Mouse (Mus musculus): Measurements from ENCODE around the gene Tmem268. TPM values are rescaled to one million over a fixed set of nuclear protein-coding genes. Genes with fewer than 3 reads are reported as not detected.

Gene Tmem268
- 11.2 and 15.2 TPM in 2 replicates for polyA plus RNA-seq (2012; rRNA removed)

- peaks cover 14% of the 10 kb centered on the region for H3K4me1 ChIP-seq (ENCODE audit: control insufficient read depth, insufficient read depth, low read length)
- TF ChIP-seq CTCF (IDR thresholded peaks at IDR 0.05; ENCODE audit: insufficient read depth, low read length), result no peak
- peak; percentile 46; the same call in 1 of the 2 replicates for TF ChIP-seq POLR2A (IDR thresholded peaks at IDR 0.05; ENCODE audit: borderline replicate concordance, extremely low read depth, low read depth, low read length)
- peak; percentile 79 for DNase-seq
- peak within 1 kb of the TSS; percentile 82 for H3K4me3 ChIP-seq (replicated peaks; ENCODE audit: extremely low read depth, low read depth, low read length)
- WGBS, result under 1% methylated on average over 79 of the region's 81 CpGs
These were observed at the start of gene Tmem268 for GRCm38 (mm10) chr4:63558407-63559081. Gene Tmem268 (plus strand): TSS chr4:63558781.

- Histone ChIP-seq H3K4me3 (replicated peaks; ENCODE audit: extremely low read depth, low read depth, low read length) (no peak overlapping the region), H3K4me1 (ENCODE audit: control insufficient read depth, insufficient read depth, low read length) (no peaks in the 10 kb centered on the region)
- TF ChIP-seq POLR2A (IDR thresholded peaks at IDR 0.05; ENCODE audit: borderline replicate concordance, extremely low read depth, low read depth, low read length), result no peak
- TF ChIP-seq CTCF (IDR thresholded peaks at IDR 0.05; ENCODE audit: insufficient read depth, low read length), result no peak
- WGBS, result 84% methylated on average over 2 of the region's 2 CpGs
- no peak for DNase-seq
These were observed 45.7 kb upstream of the Tmem268 start for GRCm38 (mm10) chr4:63512921-63513320.

GRCm38 (mm10) chr4:63514454-63514984 is 44.1 kb upstream of the Tmem268 start:
- no peak overlapping the region for H3K4me3 ChIP-seq (replicated peaks; ENCODE audit: extremely low read depth, low read depth, low read length)
- DNase-seq, result no peak
- no peaks in the 10 kb centered on the region for H3K4me1 ChIP-seq (ENCODE audit: control insufficient read depth, insufficient read depth, low read length)
- TF ChIP-seq POLR2A (IDR thresholded peaks at IDR 0.05; ENCODE audit: borderline replicate concordance, extremely low read depth, low read depth, low read length), result no peak
- no peak for TF ChIP-seq CTCF (IDR thresholded peaks at IDR 0.05; ENCODE audit: insufficient read depth, low read length)
- 52% methylated on average over 4 of the region's 4 CpGs for WGBS

GRCm38 (mm10) chr4:63515021-63515420 is 43.6 kb upstream of the Tmem268 start:
- 62% methylated on average over 5 of the region's 5 CpGs for WGBS
- TF ChIP-seq CTCF (IDR thresholded peaks at IDR 0.05; ENCODE audit: insufficient read depth, low read length) (no peak), POLR2A (IDR thresholded peaks at IDR 0.05; ENCODE audit: borderline replicate concordance, extremely low read depth, low read depth, low read length) (no peak)
- H3K4me3 ChIP-seq (replicated peaks; ENCODE audit: extremely low read depth, low read depth, low read length), result no peak overlapping the region
- no peaks in the 10 kb centered on the region for H3K4me1 ChIP-seq (ENCODE audit: control insufficient read depth, insufficient read depth, low read length)
- DNase-seq, result no peak

- Histone ChIP-seq H3K4me1 (ENCODE audit: control insufficient read depth, insufficient read depth, low read length) (no peaks in the 10 kb centered on the region), H3K4me3 (replicated peaks; ENCODE audit: extremely low read depth, low read depth, low read length) (no peak overlapping the region)
- no peak for TF ChIP-seq CTCF (IDR thresholded peaks at IDR 0.05; ENCODE audit: insufficient read depth, low read length)
- no peak for TF ChIP-seq POLR2A (IDR thresholded peaks at IDR 0.05; ENCODE audit: borderline replicate concordance, extremely low read depth, low read depth, low read length)
- WGBS, result 87% methylated on average over 2 of the region's 2 CpGs
- no peak for DNase-seq
These were observed 36.7 kb upstream of the Tmem268 start for GRCm38 (mm10) chr4:63521813-63522419.

- TF ChIP-seq POLR2A (IDR thresholded peaks at IDR 0.05; ENCODE audit: borderline replicate concordance, extremely low read depth, low read depth, low read length) (no peak), CTCF (IDR thresholded peaks at IDR 0.05; ENCODE audit: insufficient read depth, low read length) (no peak)
- DNase-seq, result no peak
- no peaks in the 10 kb centered on the region for H3K4me1 ChIP-seq (ENCODE audit: control insufficient read depth, insufficient read depth, low read length)
- 81% methylated on average over 8 of the region's 8 CpGs for WGBS
- no peak overlapping the region for H3K4me3 ChIP-seq (replicated peaks; ENCODE audit: extremely low read depth, low read depth, low read length)
These were observed 33.1 kb upstream of the Tmem268 start for GRCm38 (mm10) chr4:63525514-63525913.

- no peak for DNase-seq
- WGBS, result 72% methylated on average over 6 of the region's 6 CpGs
- TF ChIP-seq CTCF (IDR thresholded peaks at IDR 0.05; ENCODE audit: insufficient read depth, low read length), result no peak
- TF ChIP-seq POLR2A (IDR thresholded peaks at IDR 0.05; ENCODE audit: borderline replicate concordance, extremely low read depth, low read depth, low read length), result no peak
- no peaks in the 10 kb centered on the region for H3K4me1 ChIP-seq (ENCODE audit: control insufficient read depth, insufficient read depth, low read length)
- no peak overlapping the region for H3K4me3 ChIP-seq (replicated peaks; ENCODE audit: extremely low read depth, low read depth, low read length)
These were observed 29.6 kb upstream of the Tmem268 start for GRCm38 (mm10) chr4:63528946-63529345.

- Histone ChIP-seq H3K4me3 (replicated peaks; ENCODE audit: extremely low read depth, low read depth, low read length) (no peak overlapping the region), H3K4me1 (ENCODE audit: control insufficient read depth, insufficient read depth, low read length) (no peaks in the 10 kb centered on the region)
- no peak for DNase-seq
- 61% methylated on average over 7 of the region's 7 CpGs for WGBS
- TF ChIP-seq POLR2A (IDR thresholded peaks at IDR 0.05; ENCODE audit: borderline replicate concordance, extremely low read depth, low read depth, low read length), result no peak
These were observed 28.2 kb upstream of the Tmem268 start for GRCm38 (mm10) chr4:63530409-63530808.

GRCm38 (mm10) chr4:63537602-63538001 is 21.0 kb upstream of the Tmem268 start:
- DNase-seq, result no peak
- Histone ChIP-seq H3K4me1 (ENCODE audit: control insufficient read depth, insufficient read depth, low read length) (no peaks in the 10 kb centered on the region), H3K4me3 (replicated peaks; ENCODE audit: extremely low read depth, low read depth, low read length) (no peak overlapping the region)
- WGBS, result 78% methylated on average over 4 of the region's 4 CpGs
- no peak for TF ChIP-seq CTCF (IDR thresholded peaks at IDR 0.05; ENCODE audit: insufficient read depth, low read length)
- no peak for TF ChIP-seq POLR2A (IDR thresholded peaks at IDR 0.05; ENCODE audit: borderline replicate concordance, extremely low read depth, low read depth, low read length)

GRCm38 (mm10) chr4:63542209-63542608 is 16.4 kb upstream of the Tmem268 start:
- DNase-seq, result no peak
- H3K4me1 ChIP-seq (ENCODE audit: control insufficient read depth, insufficient read depth, low read length), result peaks cover 18% of the 10 kb centered on the region

More at GRCm38 (mm10) chr4:63542209-63542608, 16.4 kb upstream of the Tmem268 start:
- WGBS, result 43% methylated on average over 2 of the region's 2 CpGs
- H3K4me3 ChIP-seq (replicated peaks; ENCODE audit: extremely low read depth, low read depth, low read length), result no peak overlapping the region
- TF ChIP-seq CTCF (IDR thresholded peaks at IDR 0.05; ENCODE audit: insufficient read depth, low read length) (no peak), POLR2A (IDR thresholded peaks at IDR 0.05; ENCODE audit: borderline replicate concordance, extremely low read depth, low read depth, low read length) (no peak)

Data from lung, adult 2 months (tissue).